20 mouse cellular contexts compared by ENCODE assay signal in the genomic region with DNA sequence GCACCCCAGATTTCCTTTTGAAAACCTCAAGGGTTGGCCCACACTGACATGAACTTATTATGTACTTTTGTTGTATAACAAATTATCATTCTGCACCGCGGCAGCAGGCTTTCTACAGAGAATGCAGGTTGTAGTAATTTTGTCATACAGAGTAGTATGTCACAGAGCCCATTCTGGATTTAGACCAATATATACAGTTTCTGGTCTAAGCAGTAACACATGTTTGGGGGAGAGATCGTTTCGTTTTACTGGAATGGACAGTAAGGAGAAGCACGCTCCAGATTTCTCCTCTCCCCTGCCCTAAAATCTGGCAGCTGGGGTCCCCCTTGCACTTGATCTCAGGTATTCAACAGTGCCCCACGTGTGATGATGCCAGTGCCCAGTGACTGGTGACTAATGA.
"Had no signal": no experiment of that assay in that cellular context is flagged by ENCODE, and none has a peak within 500 bp of the region (broad histone marks: within the 10 kb centered on the region; RNA-seq: fewer than 3 reads in every experiment).

No protein-coding gene starts in this region.

- H3K4me2 ChIP-seq: kidney, embryonic 15.5 days; liver, embryonic 11.5 days; lung, embryonic 14.5 days; midbrain, embryonic 12.5 days; midbrain, embryonic 15.5 days; neural tube, embryonic 12.5 days; neural tube, embryonic 15.5 days; stomach, embryonic 15.5 days had no signal

- H3K36me3 ChIP-seq: kidney, embryonic 15.5 days; midbrain, embryonic 12.5 days; midbrain, embryonic 15.5 days; neural tube, embryonic 12.5 days; neural tube, embryonic 15.5 days; stomach, embryonic 15.5 days had no signal

- H3K9me3 ChIP-seq: kidney, embryonic 15.5 days; midbrain, embryonic 12.5 days; midbrain, embryonic 15.5 days; neural tube, embryonic 12.5 days; neural tube, embryonic 15.5 days; stomach, embryonic 15.5 days had no signal

- DNase-seq: kidney, adult 8-10 months; kidney, postnatal 10 days; layer of hippocampus, adult 9-11 months; liver, postnatal 0 days; right cerebral cortex, adult 18-20 months; right cerebral cortex, postnatal 14 days; spleen, adult 18-20 months; thymus, postnatal 25 days had no signal

- H3K4me1 ChIP-seq: midbrain, embryonic 12.5 days; midbrain, embryonic 15.5 days; neural tube, embryonic 12.5 days; stomach, embryonic 15.5 days had no signal

- ATAC-seq: liver, postnatal 0 days; lung, postnatal 0 days; midbrain, embryonic 15.5 days had no signal

- H3K4me3 ChIP-seq: kidney, embryonic 15.5 days; layer of hippocampus, adult 2 months; midbrain, embryonic 12.5 days; midbrain, embryonic 15.5 days; neural tube, embryonic 12.5 days; neural tube, embryonic 15.5 days; stomach, embryonic 15.5 days had no signal

- H3K9ac ChIP-seq: kidney, embryonic 15.5 days; liver, embryonic 14.5 days; liver, postnatal 0 days; lung, embryonic 14.5 days; midbrain, embryonic 12.5 days; midbrain, embryonic 15.5 days; neural tube, embryonic 12.5 days; neural tube, embryonic 15.5 days; stomach, embryonic 15.5 days had no signal

- H3K27ac ChIP-seq: kidney, embryonic 15.5 days; layer of hippocampus, adult 2 months; liver, embryonic 14.5 days; macrophage; midbrain, embryonic 12.5 days; midbrain, embryonic 15.5 days; neural tube, embryonic 12.5 days; neural tube, embryonic 15.5 days; stomach, embryonic 15.5 days had no signal

- H3K27me3 ChIP-seq: kidney, embryonic 15.5 days; midbrain, embryonic 12.5 days; midbrain, embryonic 15.5 days; neural tube, embryonic 12.5 days; neural tube, embryonic 15.5 days; stomach, embryonic 15.5 days had no signal
